Mouse (Mus musculus): ENCODE results near the gene Sh3bp4. TPM values are rescaled to one million over a fixed set of nuclear protein-coding genes. Genes with fewer than 3 reads are reported as not detected.

The Sh3bp4 gene
- polyA plus RNA-seq, 1 experiment from 2014 or later: 25.9 TPM

GRCm38 (mm10) chr1:89189204-89189603 lies 119.0 kb downstream of the Sh3bp4 start:
- Histone ChIP-seq H3K27ac (no peak overlapping the region), H3K9me3 (replicated peaks) (no peaks in the 10 kb centered on the region), H3K4me3 (no peak overlapping the region), H3K27me3 (ENCODE audit: low read depth, poor library complexity, severe bottlenecking) (no peaks in the 10 kb centered on the region), H3K36me3 (no peaks in the 10 kb centered on the region), H3K4me1 (peaks cover 20% of the 10 kb centered on the region)
- WGBS: 81% methylated on average over 5 of the region's 5 CpGs
- DNase-seq (ENCODE audit: low spot score): no peak

DNA sequence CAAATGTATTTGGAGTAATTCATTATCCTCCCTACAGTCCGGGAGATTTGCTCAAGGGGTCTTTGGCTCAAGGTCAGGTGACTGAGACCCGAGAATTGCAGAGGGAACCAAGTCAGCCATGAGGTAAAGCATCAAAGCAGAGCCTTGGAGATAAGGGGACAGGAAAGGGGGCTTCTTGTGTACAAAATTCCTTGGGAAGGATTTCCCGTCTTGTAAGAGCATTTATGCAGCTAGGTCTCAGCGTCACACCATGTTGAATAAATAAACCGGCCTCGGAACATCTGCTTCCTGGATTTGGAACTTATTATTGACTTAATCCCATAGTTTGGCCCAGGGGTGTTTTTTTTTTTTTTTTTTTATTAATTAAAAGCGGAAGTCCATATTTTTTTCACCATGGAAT lies 120.4 kb downstream of the Sh3bp4 start:
- Histone ChIP-seq H3K27me3 (ENCODE audit: low read depth, poor library complexity, severe bottlenecking) (no peaks in the 10 kb centered on the region), H3K4me3 (no peak overlapping the region), H3K4me1 (peaks cover 28% of the 10 kb centered on the region), H3K9me3 (replicated peaks) (no peaks in the 10 kb centered on the region), H3K27ac (peak overlapping the region; percentile 36; the same call in 1 of the 2 replicates), H3K36me3 (no peaks in the 10 kb centered on the region)
- 54% methylated on average over 7 of the region's 7 CpGs for WGBS
- no peak for DNase-seq (ENCODE audit: low spot score)

DNA sequence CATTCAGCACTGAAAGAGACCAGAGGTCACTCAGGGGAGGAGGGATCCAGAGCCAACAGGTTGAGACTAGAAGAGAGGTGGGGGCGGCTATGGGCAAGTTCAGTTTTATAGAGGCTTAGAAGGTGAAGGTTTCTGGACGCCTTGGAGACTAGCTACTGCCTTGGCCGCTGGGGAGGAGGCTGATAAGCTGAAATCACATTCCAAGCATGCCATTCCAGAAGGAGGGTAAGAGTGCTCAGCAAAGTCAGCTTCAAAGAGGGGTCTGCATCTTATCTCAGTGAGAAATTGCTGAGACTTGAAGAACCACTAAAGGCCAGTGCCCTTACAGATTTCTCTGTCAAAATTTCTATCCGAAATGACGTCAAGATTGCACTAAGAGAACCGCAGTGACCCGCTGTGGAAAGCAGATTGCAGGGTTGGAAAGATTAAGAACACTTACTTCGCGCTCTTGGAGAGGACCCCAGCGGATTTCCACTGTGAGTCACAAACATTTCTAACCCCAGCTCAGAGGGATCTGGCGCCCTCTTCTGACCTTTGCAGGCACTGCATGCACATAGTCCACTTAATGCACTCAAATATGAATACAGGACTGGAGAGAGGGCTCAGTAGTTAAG lies 121.0 kb downstream of the Sh3bp4 start:
- H3K9me3 ChIP-seq (replicated peaks): no peaks in the 10 kb centered on the region
- H3K4me3 ChIP-seq: no peak overlapping the region
- H3K27ac ChIP-seq: no peak overlapping the region
- H3K4me1 ChIP-seq: peaks cover 28% of the 10 kb centered on the region
- H3K36me3 ChIP-seq: no peaks in the 10 kb centered on the region
- WGBS: 16% methylated on average over 11 of the region's 11 CpGs
- no peaks in the 10 kb centered on the region for H3K27me3 ChIP-seq (ENCODE audit: low read depth, poor library complexity, severe bottlenecking)
- DNase-seq (ENCODE audit: low spot score): peak; percentile 83

- H3K9me3 ChIP-seq (replicated peaks): no peaks in the 10 kb centered on the region
- DNase-seq (ENCODE audit: low spot score): peak; percentile 73
- no peak overlapping the region for H3K4me3 ChIP-seq
- H3K4me1 ChIP-seq: peaks cover 28% of the 10 kb centered on the region
- H3K27me3 ChIP-seq (ENCODE audit: low read depth, poor library complexity, severe bottlenecking): no peaks in the 10 kb centered on the region
- H3K36me3 ChIP-seq: no peaks in the 10 kb centered on the region
- WGBS: 69% methylated on average over 11 of the region's 11 CpGs
- H3K27ac ChIP-seq: no peak overlapping the region
These were observed 122.5 kb downstream of the Sh3bp4 start for GRCm38 (mm10) chr1:89192536-89193220.

GRCm38 (mm10) chr1:89193576-89193975 lies 123.4 kb downstream of the Sh3bp4 start:
- WGBS: 82% methylated on average over 7 of the region's 7 CpGs
- no peak overlapping the region for H3K4me3 ChIP-seq
- H3K27ac ChIP-seq: no peak overlapping the region
- no peaks in the 10 kb centered on the region for H3K27me3 ChIP-seq (ENCODE audit: low read depth, poor library complexity, severe bottlenecking)
- no peaks in the 10 kb centered on the region for H3K9me3 ChIP-seq (replicated peaks)
- peaks cover 28% of the 10 kb centered on the region for H3K4me1 ChIP-seq
- DNase-seq (ENCODE audit: low spot score): no peak
- H3K36me3 ChIP-seq: no peaks in the 10 kb centered on the region

- no peak overlapping the region for H3K4me3 ChIP-seq
- H3K36me3 ChIP-seq: no peaks in the 10 kb centered on the region
- DNase-seq (ENCODE audit: low spot score): peak; percentile 85
- no peaks in the 10 kb centered on the region for H3K27me3 ChIP-seq (ENCODE audit: low read depth, poor library complexity, severe bottlenecking)
- no peaks in the 10 kb centered on the region for H3K9me3 ChIP-seq (replicated peaks)
- H3K4me1 ChIP-seq: peaks cover 13% of the 10 kb centered on the region
- no peak overlapping the region for H3K27ac ChIP-seq
- 60% methylated on average over 12 of the region's 12 CpGs for WGBS
These were observed 125.9 kb downstream of the Sh3bp4 start for GRCm38 (mm10) chr1:89195827-89196712.

Measured in limb, embryonic 10.5 days (tissue).